ENCODE assay signal across 7 mouse cellular contexts in the genomic region with DNA sequence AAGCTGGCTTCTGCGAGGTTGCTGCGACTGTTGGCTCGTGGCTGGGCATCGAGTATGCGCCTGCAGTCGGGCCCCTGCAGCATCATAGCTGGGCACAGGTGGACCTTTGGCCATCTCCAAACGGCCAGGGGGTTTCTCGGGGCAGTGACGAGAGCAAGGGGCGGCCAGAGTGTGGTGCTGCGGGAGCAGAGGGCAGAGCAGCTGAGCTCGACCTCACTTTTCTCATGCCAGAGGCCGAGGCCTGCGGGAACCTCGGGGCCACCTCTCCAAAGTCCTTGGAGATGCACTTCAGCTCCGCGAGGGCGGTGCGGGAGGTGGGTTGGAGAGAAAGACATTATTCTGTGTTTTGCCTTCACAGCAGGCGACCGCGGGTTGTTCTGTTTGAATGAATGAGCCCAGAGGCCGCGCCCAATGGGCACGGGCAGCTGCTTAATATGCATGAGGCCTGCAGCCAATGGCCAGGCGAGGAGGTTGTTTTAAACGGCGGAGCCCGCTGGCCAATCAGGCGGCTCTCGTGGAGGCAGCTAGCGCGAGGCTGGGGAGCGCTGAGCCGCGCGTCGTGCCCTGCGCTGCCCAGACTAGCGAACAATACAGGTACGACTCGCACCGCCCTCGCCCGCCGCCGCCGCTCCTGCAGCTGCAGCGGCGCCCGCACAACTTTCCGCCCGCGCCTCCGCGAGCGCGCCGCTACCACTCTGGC. TPM values are rescaled to one million over a fixed set of nuclear protein-coding genes. Genes with fewer than 3 reads are reported as not detected.
DNase-seq lines count a peak whose midpoint lies in the region; ATAC-seq lines count a peak whose summit lies in the region.

A gene (plus strand): TSS at position 504 of the 700 bp plus-strand sequence.

- H3K9ac ChIP-seq in intestine, embryonic 16.5 days (ENCODE audit: low read depth, low read length) = peak within 1 kb of the TSS; percentile 85
- peak within 1 kb of the TSS; percentile 96 for H3K9ac ChIP-seq in midbrain, embryonic 11.5 days (ENCODE audit: low read length)

- H3K27ac ChIP-seq in intestine, embryonic 16.5 days (ENCODE audit: low read length) = peak within 1 kb of the TSS; percentile 91
- H3K27ac ChIP-seq in midbrain, embryonic 11.5 days (ENCODE audit: low read depth, low read length) = peak within 1 kb of the TSS; percentile 95

- no peaks in the 10 kb centered on the region for H3K27me3 ChIP-seq in intestine, embryonic 16.5 days (replicated peaks; ENCODE audit: control insufficient read depth, insufficient read depth, low read length)
- no peaks in the 10 kb centered on the region for H3K27me3 ChIP-seq in midbrain, embryonic 11.5 days (ENCODE audit: control insufficient read depth, insufficient read depth, low read length)

- H3K4me3 ChIP-seq in intestine, embryonic 16.5 days (ENCODE audit: low read length) = peak within 1 kb of the TSS; percentile 64
- H3K4me3 ChIP-seq in midbrain, embryonic 11.5 days (ENCODE audit: low read depth, low read length) = peak within 1 kb of the TSS; percentile 74

- 16% methylated on average over 59 of the region's 59 CpGs for WGBS in intestine, embryonic 16.5 days
- 18% methylated on average over 53 of the region's 59 CpGs for WGBS in midbrain, embryonic 11.5 days

- intact Hi-C loops in left cerebral cortex, postnatal 36 days (cut with DNase I) = loop anchor here (5.0 kb wide), 2 partner anchors 63 to 128 kb away; a partner anchor contains a TSS

- no peaks in the 10 kb centered on the region for H3K4me1 ChIP-seq in intestine, embryonic 16.5 days (ENCODE audit: control insufficient read depth, insufficient read depth, low read length)
- no peaks in the 10 kb centered on the region for H3K4me1 ChIP-seq in midbrain, embryonic 11.5 days (ENCODE audit: control insufficient read depth, insufficient read depth, low read length)

- H3K9me3 ChIP-seq in intestine, embryonic 16.5 days (ENCODE audit: control insufficient read depth, low read length) = no peaks in the 10 kb centered on the region
- H3K9me3 ChIP-seq in midbrain, embryonic 11.5 days (ENCODE audit: control insufficient read depth, low read length) = no peaks in the 10 kb centered on the region

- H3K36me3 ChIP-seq in intestine, embryonic 16.5 days (ENCODE audit: control insufficient read depth, insufficient read depth, low read length) = no peaks in the 10 kb centered on the region
- no peaks in the 10 kb centered on the region for H3K36me3 ChIP-seq in midbrain, embryonic 11.5 days (ENCODE audit: control insufficient read depth, insufficient read depth, low read length)

- ATAC-seq in intestine, embryonic 16.5 days = peak; percentile 99
- peak; percentile 97 for ATAC-seq in midbrain, embryonic 11.5 days (ENCODE audit: low FRiP score)

- DNase-seq in adrenal gland, adult 2 months = peak; percentile 91
- DNase-seq in embryo, embryonic 11.5 days (ENCODE audit: low read depth, low spot score) = peak; percentile 72
- peak; percentile 53 to 76 for DNase-seq in gastrocnemius, postnatal 4 days (ENCODE audit: low spot score in 2 of 2)
- peak; percentile 73 to 75 for DNase-seq in left cerebral cortex, postnatal 36 days (ENCODE audit: low spot score in 2 of 2)
- peak; percentile 92 for DNase-seq in midbrain, embryonic 11.5 days (ENCODE audit: low spot score, missing footprints)
- DNase-seq in skeletal muscle tissue, adult 2 months (ENCODE audit: low read depth, low spot score) = peak; percentile 69

- peak within 1 kb of the TSS; percentile 70 for H3K4me2 ChIP-seq in intestine, embryonic 16.5 days (ENCODE audit: low read depth, low read length)
- H3K4me2 ChIP-seq in midbrain, embryonic 11.5 days = peak within 1 kb of the TSS; percentile 48

RNA-seq across cellular contexts. Expression of the gene that starts here (rescaled TPM):
- 100 to 1,000 TPM; 187 to 204 TPM for total RNA-seq in adrenal gland, adult 2 months (2021)
- 94.7 and 142 TPM in 2 replicates for polyA plus RNA-seq in adrenal gland, adult 2 months (2012; rRNA removed)
- 10 to 100 TPM; 41.4 to 49.0 TPM for total RNA-seq in gastrocnemius, postnatal 4 days (2021)
- polyA plus RNA-seq in intestine, embryonic 16.5 days (2015; fragmentation: Nextera tagmentation; extraction: Ambion mirVana) = 165 and 205 TPM in 2 replicates
- total RNA-seq in left cerebral cortex, postnatal 36 days (2021) = 10 to 100 TPM; 35.0 to 42.2 TPM
- polyA plus RNA-seq in midbrain, embryonic 11.5 days (2014; fragmentation: Nextera tagmentation; extraction: Ambion mirVana) = 675 and 726 TPM in 2 replicates

Comparison
In these comparisons a context has a peak if more than half of its experiments do, and no peak if none do; other contexts are left out.
1. Peak in every context shown above with its lines: DNase-seq, ATAC-seq, H3K4me3 ChIP-seq and H3K27ac ChIP-seq.